Mouse (Mus musculus) urinary bladder, adult 18-20 months (tissue): ENCODE measurements around the gene Ndufc2.
"Not testable (repeated sequence)": the region's sequence is repeated elsewhere in the genome, so short reads cannot be mapped to it uniquely, and the experiment has no call there.

Experiments
- DNase-seq, 2 experiments: peaks; one replicate each; pipeline ENCODE4 v3.0.0; 2022; ENCODE audit warnings: low spot score in 2 of 2, mixed read lengths in 2 of 2

Gene Ndufc2

GRCm38 (mm10) chr7:97427296-97427695 lies 27.5 kb downstream of the Ndufc2 start:
- DNase-seq: no peak

- DNase-seq: no peak
Measured at GRCm38 (mm10) chr7:97427778-97428420, 28.1 kb downstream of the Ndufc2 start.

- no peak for DNase-seq
Measured at GRCm38 (mm10) chr7:97429705-97430104, 29.9 kb downstream of the Ndufc2 start.

- not testable (repeated sequence) for DNase-seq
Measured at GRCm38 (mm10) chr7:97433517-97433916, 33.7 kb downstream of the Ndufc2 start.

GRCm38 (mm10) chr7:97434517-97434916 lies 34.7 kb downstream of the Ndufc2 start:
- DNase-seq: no peak

- no peak for DNase-seq
Measured at GRCm38 (mm10) chr7:97438986-97439385, 39.2 kb downstream of the Ndufc2 start.

GRCm38 (mm10) chr7:97446171-97446925 lies 46.5 kb downstream of the Ndufc2 start:
- DNase-seq: no peak

GRCm38 (mm10) chr7:97447050-97447531 lies 47.3 kb downstream of the Ndufc2 start:
- no peak for DNase-seq

GRCm38 (mm10) chr7:97451023-97451422 lies 51.2 kb downstream of the Ndufc2 start, which contains the start of gene Kctd14:
Gene Kctd14 (plus strand): TSS chr7:97451323.
- not testable (repeated sequence) for DNase-seq

- DNase-seq: no peak
Measured at GRCm38 (mm10) chr7:97452196-97452595, 52.4 kb downstream of the Ndufc2 start.

- peak in 1 of 2 experiments; percentile 23 for DNase-seq
Measured at GRCm38 (mm10) chr7:97453141-97453921, 53.5 kb downstream of the Ndufc2 start.

GRCm38 (mm10) chr7:97454795-97455194 lies 55.0 kb downstream of the Ndufc2 start:
- no peak for DNase-seq

GRCm38 (mm10) chr7:97455577-97455976 lies 55.8 kb downstream of the Ndufc2 start:
- DNase-seq: no peak
